11 mouse cellular contexts compared by ENCODE assay signal in the genomic region with DNA sequence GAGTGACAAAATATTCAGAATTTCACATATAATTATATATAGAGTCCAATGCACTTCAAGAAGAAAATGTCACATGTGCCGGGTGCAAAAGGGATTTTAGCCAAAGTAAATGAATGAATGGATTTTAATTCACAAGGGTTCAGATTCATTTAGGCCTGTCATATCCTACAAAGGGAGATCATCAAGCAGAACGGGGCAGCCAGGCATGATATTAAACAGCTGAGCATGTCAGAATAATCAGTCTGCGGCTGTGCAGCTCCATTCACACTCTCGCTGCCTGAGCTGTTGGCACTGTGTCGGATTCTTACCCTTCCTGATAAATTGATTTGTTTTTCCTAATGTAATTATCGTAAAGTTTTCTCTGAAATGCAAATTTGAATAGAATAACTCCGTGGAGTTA.
DNase-seq lines count a peak whose midpoint lies in the region; ATAC-seq and TF ChIP-seq lines count a peak whose summit lies in the region.
"Had no signal": no experiment of that assay in that cellular context is flagged by ENCODE, and none has a peak within 500 bp of the region (broad histone marks: within the 10 kb centered on the region; RNA-seq: fewer than 3 reads in every experiment).

No protein-coding gene starts in this region.

- no peaks in the 10 kb centered on the region for H3K27me3 ChIP-seq in hindbrain, embryonic 12.5 days
- no peaks in the 10 kb centered on the region for H3K27me3 ChIP-seq in midbrain, embryonic 15.5 days (replicated peaks)
- H3K27me3 ChIP-seq in limb, embryonic 10.5 days (ENCODE audit: low read depth, poor library complexity, severe bottlenecking), result no peaks in the 10 kb centered on the region
- H3K27me3 ChIP-seq: heart, embryonic 13.5 days; liver, embryonic 15.5 days had no signal

- H3K36me3 ChIP-seq in hindbrain, embryonic 12.5 days, result no peaks in the 10 kb centered on the region
- H3K36me3 ChIP-seq in midbrain, embryonic 15.5 days (replicated peaks), result no peaks in the 10 kb centered on the region
- no peaks in the 10 kb centered on the region for H3K36me3 ChIP-seq in limb, embryonic 10.5 days
- H3K36me3 ChIP-seq: heart, embryonic 13.5 days; liver, embryonic 15.5 days had no signal

- no peak overlapping the region for H3K4me2 ChIP-seq in hindbrain, embryonic 12.5 days (replicated peaks)
- H3K4me2 ChIP-seq in midbrain, embryonic 15.5 days, result no peak overlapping the region
- H3K4me2 ChIP-seq: heart, embryonic 13.5 days; liver, embryonic 15.5 days had no signal

- H3K4me1 ChIP-seq in hindbrain, embryonic 12.5 days, result no peaks in the 10 kb centered on the region
- no peaks in the 10 kb centered on the region for H3K4me1 ChIP-seq in midbrain, embryonic 15.5 days
- no peaks in the 10 kb centered on the region for H3K4me1 ChIP-seq in limb, embryonic 10.5 days
- H3K4me1 ChIP-seq: heart, embryonic 13.5 days; liver, embryonic 15.5 days had no signal

- TF ChIP-seq POLR2A in brain, embryonic 14.5 days (IDR thresholded peaks at IDR 0.05; ENCODE audit: borderline replicate concordance, extremely low read depth, insufficient read depth, insufficient read length, poor library complexity, severe bottlenecking), result no peak

- no peak overlapping the region for H3K4me3 ChIP-seq in hindbrain, embryonic 12.5 days
- no peak overlapping the region for H3K4me3 ChIP-seq in midbrain, embryonic 15.5 days
- no peak overlapping the region for H3K4me3 ChIP-seq in limb, embryonic 10.5 days
- H3K4me3 ChIP-seq: heart, embryonic 13.5 days; liver, embryonic 15.5 days had no signal

- peak; percentile 47 to 55 for DNase-seq in cerebellum, postnatal 14 days
- DNase-seq in cerebellum, postnatal 25 days, result no peak
- peak; percentile 87 for DNase-seq in brain, embryonic 14.5 days (ENCODE audit: low read depth)
- DNase-seq in urinary bladder, postnatal 25 days (ENCODE audit: low spot score), result no peak
- DNase-seq in limb, embryonic 10.5 days (ENCODE audit: low spot score), result no peak
- DNase-seq in heart, adult 8-10 months (ENCODE audit: low spot score), result no peak
- DNase-seq: cerebellum, adult 8-10 months had no signal

- 37% methylated on average over 7 of the region's 7 CpGs for WGBS in hindbrain, embryonic 12.5 days
- WGBS in midbrain, embryonic 15.5 days, result 17% methylated on average over 7 of the region's 7 CpGs
- 77% methylated on average over 7 of the region's 7 CpGs for WGBS in limb, embryonic 10.5 days

- peak; percentile 96 for ATAC-seq in hindbrain, embryonic 12.5 days (ENCODE audit: low FRiP score)
- ATAC-seq in midbrain, embryonic 15.5 days (replicated peaks), result peak; percentile 90

- H3K9me3 ChIP-seq in hindbrain, embryonic 12.5 days (replicated peaks), result no peaks in the 10 kb centered on the region
- H3K9me3 ChIP-seq in midbrain, embryonic 15.5 days, result no peaks in the 10 kb centered on the region
- no peaks in the 10 kb centered on the region for H3K9me3 ChIP-seq in limb, embryonic 10.5 days (replicated peaks)
- H3K9me3 ChIP-seq: heart, embryonic 13.5 days; liver, embryonic 15.5 days had no signal

- TF ChIP-seq CTCF in brain, embryonic 14.5 days (IDR thresholded peaks at IDR 0.05; ENCODE audit: borderline replicate concordance, extremely low read depth, insufficient read depth, insufficient read length), result no peak

- no peak overlapping the region for H3K9ac ChIP-seq in hindbrain, embryonic 12.5 days
- H3K9ac ChIP-seq in midbrain, embryonic 15.5 days, result no peak overlapping the region
- H3K9ac ChIP-seq: heart, embryonic 13.5 days; liver, embryonic 15.5 days had no signal

- H3K27ac ChIP-seq in hindbrain, embryonic 12.5 days, result no peak overlapping the region
- H3K27ac ChIP-seq in midbrain, embryonic 15.5 days, result no peak overlapping the region
- H3K27ac ChIP-seq in limb, embryonic 10.5 days, result no peak overlapping the region
- H3K27ac ChIP-seq: heart, embryonic 13.5 days; liver, embryonic 15.5 days had no signal

Comparison
In these comparisons a context has a peak if more than half of its experiments do, and no peak if none do; other contexts are left out.
1. DNase-seq: peak in cerebellum, postnatal 14 days (2 of 2) and brain, embryonic 14.5 days (single experiment); none in cerebellum, postnatal 25 days (0 of 2), urinary bladder, postnatal 25 days (single experiment), limb, embryonic 10.5 days (single experiment) and heart, adult 8-10 months (single experiment).